Mouse (Mus musculus): ENCODE results near the gene Mindy3.
A peak's percentile ranks its signal among the peaks of the same experiment; 100 is the strongest.

Gene Mindy3

DNA sequence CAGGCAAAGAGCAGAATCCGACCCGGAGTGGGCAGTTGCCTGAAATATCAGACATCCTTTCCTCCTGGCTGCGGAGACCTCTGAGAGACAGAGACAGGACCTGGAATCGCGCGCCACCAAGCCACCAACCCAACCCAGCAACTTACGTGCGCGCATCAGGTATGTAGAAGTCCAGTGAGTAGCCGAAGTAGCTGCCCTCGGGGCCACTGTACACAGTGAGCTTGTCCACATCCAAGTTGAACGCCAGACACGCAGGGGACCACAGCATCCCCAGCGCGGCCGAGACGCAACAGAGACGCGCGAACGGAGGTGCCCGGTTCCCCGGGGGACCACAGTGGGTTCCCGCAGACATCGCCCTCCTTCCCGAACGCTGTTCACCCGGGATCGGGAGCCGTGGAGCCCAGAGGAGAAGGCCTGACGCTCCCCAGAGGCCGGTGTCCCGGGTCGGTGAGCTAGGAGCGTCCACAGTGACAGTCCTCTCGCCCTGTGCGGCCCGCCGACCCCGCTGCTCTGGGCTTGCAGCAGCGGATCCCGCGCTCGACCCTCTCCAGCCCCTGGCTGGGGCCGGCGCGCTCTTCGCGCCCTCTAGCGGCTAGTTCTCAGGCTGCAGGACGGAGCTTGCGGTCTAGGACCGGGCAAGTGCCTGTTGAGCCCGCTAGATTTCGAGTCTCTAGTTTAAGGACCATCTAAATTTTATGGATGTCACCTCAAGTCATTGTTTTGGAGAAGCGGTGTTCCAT is 117.7 kb downstream of the Mindy3 start, which contains the start of gene Itga8:
TSS of gene Itga8 (minus strand) at position 492 of the 740 bp plus-strand sequence.
- peak; percentile 73 for DNase-seq (ENCODE audit: inconsistent ontology term)

DNA sequence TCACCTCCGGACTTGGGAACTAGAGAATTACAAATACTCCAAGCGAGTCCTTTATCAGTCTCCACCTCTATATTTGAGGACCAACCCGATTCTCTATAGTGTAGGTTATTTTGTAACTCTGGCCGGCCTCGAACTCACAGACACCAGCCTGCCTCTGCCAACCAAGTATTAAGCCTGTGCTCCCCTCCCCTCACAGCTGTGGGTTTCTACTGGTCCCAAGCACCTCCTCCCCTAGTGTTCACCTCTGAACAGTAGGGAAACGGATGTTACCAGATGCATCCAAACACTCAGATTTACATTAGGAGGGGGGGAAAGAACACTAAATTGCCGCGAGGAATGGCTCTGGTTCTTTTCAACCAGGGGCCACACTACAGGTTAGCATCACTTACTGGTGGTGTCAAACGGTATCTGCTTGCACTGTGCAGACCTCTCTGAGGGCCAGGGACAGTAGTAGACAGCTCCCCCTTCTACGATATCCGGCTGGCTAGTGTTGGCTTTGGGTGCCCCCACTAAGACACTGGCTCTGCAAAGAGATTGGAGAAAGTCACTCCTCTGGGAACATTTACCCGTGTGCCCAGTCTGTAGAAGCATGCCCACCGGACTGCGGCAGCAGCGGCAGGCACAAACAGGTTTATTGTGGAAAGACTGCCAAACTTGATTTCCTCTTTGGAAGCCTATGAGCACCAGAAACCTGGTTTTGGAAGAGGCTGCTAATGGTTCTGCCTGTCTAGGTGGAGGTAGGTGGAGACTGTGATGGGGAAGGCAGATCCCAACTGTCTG is 118.6 kb downstream of the Mindy3 start:
- no peak for DNase-seq (ENCODE audit: inconsistent ontology term)

DNA sequence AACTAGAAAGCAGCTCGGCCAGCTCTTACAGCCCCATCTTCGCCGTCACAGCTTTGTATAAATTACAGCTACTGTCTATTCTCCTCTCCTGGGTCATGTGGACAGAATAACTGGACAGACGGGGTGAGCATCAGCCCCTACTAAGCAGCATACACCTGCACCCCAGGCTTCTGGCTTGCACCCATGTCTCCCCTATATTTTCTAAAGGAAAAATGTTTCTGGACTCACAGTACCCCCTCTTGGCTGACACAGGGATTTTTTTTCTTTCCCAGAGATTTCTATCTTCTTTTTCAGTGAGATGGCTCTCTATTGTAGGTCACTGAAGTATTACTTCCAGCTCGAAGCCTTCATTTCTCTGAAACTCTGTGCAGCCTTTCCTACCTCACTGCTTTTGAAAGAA is 122.0 kb downstream of the Mindy3 start:
- DNase-seq (ENCODE audit: inconsistent ontology term): no peak

All from Muller cell, postnatal 12 days (primary cell).